Mouse (Mus musculus): Measurements from ENCODE around the gene Zfp12.

Zfp12 gene

DNA sequence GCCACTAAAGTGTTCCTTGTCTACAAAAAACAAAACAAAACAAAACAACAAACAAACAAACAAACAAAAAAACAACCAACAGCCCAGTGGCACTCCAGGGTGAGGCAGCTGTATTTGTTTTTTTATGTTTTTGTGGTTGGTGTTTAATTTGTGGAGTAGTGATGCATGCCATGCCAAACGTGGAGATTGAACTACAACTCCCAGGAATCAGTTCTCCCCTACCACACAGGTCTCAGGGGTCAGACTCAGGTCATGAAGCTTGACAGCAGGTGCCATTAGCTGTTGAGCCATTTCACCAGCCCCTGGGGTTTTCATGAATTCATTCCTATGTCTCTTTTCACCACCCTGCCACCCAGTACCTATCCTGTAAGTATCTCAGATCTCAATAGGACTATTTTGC, 30.4 kb downstream of the Zfp12 start:
- no peak for DNase-seq (ENCODE audit: extremely low spot score)

DNA sequence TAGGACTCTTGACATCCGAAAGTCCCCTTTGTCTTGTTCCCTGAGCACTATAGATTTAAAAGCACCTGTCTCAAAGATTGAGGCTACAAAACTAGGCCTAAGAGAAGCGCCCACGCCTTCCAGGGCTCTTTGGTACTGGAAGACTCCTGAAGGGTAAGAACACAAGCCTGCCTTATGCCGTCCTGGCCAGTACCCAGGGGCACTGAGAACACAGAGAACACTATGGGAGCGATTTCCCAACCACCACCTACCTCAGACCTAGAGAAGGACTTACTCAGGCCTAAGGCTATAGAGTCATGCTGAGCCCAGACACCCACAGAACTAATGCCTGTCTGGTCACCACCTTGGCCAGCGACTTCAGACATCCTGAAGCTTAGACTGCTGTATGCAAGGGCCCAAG, 31.8 kb downstream of the Zfp12 start:
- no peak for DNase-seq (ENCODE audit: extremely low spot score)

DNA sequence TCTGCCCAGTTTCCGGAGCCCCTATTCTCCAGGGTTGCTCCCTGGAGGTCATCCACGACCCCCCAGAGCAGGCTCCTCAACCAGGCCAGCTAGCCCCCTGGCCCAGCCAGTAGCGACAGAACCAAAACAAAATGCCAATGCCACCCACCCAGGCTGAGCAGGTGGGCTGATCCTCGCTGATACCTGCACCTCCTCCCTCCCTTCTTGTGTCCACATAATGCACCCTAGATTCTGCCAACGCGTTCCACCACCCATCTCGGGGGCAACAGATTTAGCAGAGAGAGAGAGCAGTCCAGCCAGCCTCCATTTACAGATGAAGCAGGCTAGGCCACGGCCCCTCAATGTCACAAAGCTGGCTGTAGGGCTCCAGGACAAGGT, 34.0 kb downstream of the Zfp12 start:
- no peak for DNase-seq (ENCODE audit: extremely low spot score)

- peak; percentile 65 for DNase-seq (ENCODE audit: extremely low spot score)
These were observed 34.6 kb downstream of the Zfp12 start, which contains the start of gene Zfp316 for GRCm38 (mm10) chr5:143269363-143270150. Gene Zfp316, minus strand, starts transcription at chr5:143270022.

DNA sequence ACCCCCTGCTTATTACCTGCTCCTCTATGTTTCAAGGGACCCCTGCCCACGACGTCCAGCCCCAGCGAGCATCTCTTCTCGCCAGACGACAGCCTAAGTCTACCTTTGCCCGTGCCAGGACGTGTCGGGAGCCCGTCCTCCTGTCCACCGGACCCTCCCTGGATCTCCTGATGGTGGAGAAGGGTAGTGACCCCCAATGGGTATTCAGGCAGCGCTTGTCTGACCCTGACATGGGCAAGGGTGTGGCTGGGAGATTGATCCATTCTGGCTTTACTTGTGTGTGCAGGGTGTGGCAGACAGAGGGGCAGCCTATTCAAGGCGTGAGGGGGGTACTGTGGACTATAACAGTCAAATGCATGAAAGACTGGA, 35.2 kb downstream of the Zfp12 start:
- no peak for DNase-seq (ENCODE audit: extremely low spot score)

GRCm38 (mm10) chr5:143271642-143272041, 36.7 kb downstream of the Zfp12 start:
- DNase-seq (ENCODE audit: extremely low spot score), result no peak

GRCm38 (mm10) chr5:143272108-143272507, 37.1 kb downstream of the Zfp12 start:
- DNase-seq (ENCODE audit: extremely low spot score), result no peak

DNA sequence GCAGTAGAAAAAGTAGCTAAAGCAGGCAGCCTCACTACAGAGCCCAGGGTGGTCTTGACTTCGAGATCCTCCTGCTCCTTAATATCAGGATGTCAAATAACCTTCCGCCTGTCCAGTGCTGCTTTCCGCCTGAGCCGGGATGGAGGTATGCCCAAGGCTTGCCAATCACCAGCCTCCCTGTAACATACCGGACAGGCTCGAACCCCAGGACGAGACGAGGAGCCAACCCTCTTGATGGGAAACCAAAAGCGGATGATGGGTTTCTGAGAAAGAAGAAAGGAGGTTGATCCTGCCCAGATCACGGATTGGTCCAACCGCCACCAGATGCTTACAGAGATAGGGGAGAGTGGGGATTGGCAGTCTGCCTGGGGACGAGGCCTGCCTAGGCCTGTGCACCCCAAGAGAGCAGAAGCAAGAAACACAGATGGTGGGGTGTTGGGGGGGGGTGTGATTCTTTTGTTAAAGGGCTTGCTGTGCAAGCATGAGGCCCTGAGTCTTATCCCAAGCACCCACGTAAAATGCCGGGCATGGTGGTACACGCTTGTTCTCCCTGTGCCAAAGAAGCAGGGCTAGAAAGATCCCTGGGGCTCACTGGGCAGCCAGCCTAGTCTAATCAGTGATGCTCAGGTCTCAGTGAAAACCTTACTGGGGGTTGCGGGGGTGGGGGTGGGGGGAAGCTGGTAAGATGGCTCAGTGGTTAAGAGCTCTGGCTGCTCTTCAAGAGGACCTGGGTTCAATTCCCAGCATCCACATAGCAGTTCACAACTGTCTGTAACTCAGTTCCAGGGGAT, 37.8 kb downstream of the Zfp12 start:
- no peak for DNase-seq (ENCODE audit: extremely low spot score)

GRCm38 (mm10) chr5:143275761-143276160, 40.8 kb downstream of the Zfp12 start:
- DNase-seq (ENCODE audit: extremely low spot score), result no peak

GRCm38 (mm10) chr5:143279247-143279646, 44.3 kb downstream of the Zfp12 start:
- no peak for DNase-seq (ENCODE audit: extremely low spot score)

DNA sequence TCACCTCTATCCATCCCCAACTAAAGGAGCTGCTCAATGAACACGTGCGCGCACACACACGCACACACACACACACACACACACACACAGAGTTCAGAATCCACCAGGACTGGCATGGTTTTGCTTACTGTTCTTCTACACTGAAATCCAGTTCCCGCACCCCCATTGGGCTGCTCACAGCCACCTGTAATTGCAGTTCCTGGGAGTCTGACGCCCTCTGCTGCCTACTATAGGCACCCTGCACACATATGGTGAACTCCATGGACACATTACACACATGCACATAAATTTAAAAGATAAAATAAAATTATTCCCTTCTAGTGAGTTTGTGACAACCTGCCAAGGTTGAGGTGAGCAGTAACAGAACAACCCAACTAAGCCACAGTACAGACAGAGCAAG, 49.8 kb downstream of the Zfp12 start:
- no peak for DNase-seq (ENCODE audit: extremely low spot score)

GRCm38 (mm10) chr5:143287774-143288328, 52.9 kb downstream of the Zfp12 start:
- peak; percentile 44 for DNase-seq (ENCODE audit: extremely low spot score)

GRCm38 (mm10) chr5:143288378-143288911, 53.5 kb downstream of the Zfp12 start:
- no peak for DNase-seq (ENCODE audit: extremely low spot score)

DNA sequence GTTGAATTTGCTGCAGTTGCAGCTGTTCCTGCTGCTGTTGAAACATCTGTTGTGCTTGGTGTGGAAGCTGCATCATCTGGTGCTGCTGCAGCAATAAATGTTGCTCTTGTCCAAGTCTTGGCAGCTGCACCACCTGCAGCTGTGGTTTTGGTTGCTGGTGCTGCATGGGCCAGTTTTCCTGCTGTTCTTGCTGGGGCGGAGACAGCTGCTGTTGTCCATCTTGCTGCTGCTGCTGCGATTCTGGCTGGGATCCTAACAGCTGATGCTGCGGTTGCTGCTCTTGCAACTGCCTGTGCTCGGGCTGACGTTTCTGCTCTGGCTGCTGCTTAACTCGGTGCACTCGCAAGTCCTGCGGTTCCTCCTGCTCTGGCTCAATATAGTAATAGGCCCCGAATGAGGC, 54.3 kb downstream of the Zfp12 start:
- DNase-seq (ENCODE audit: extremely low spot score), result no peak

DNA sequence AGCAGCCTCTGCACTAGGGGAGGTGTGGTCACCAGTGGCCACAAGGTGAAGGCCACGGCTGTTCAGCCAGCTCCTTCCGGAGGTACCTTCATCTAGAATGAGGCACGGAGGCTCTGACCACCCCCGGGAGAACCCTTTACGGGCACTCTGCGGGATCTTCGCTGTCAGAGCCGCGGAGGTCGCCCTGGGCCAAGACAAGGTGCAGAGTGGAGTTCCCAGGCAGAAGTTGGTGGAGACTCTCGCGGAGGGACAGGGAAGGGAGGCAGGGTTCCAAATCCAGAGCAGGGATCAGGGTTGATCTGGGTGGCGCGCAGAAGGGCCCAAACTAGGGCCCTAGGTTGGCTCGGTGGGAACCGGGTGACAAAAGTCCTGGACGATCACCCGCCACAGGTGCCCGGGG, 57.9 kb downstream of the Zfp12 start:
- no peak for DNase-seq (ENCODE audit: extremely low spot score)

GRCm38 (mm10) chr5:143293404-143293803, 58.4 kb downstream of the Zfp12 start, which contains the start of gene Zfp853:
Gene Zfp853, minus strand, starts transcription at chr5:143293623.
- DNase-seq (ENCODE audit: extremely low spot score), result no peak

DNA sequence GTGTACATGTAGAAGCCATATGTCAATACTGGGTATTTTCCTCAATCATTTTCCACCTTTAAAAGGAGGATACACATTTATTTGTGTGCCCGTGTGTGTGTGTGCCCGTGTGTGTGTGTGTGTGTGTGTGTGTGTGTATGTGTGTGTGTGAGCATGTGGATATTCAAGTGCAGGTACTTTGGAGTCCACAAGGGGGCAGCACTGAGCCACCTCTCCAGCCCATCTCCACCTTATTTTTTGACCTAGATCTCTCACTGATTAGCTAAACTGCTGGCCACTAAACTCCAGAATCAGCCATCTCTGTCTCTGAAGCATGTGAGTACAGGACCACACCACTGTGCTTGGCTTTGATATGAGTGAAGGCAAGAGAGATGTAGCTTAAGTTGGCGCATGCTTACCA, 59.9 kb downstream of the Zfp12 start:
- no peak for DNase-seq (ENCODE audit: extremely low spot score)

- no peak for DNase-seq (ENCODE audit: extremely low spot score)
These were observed 60.4 kb downstream of the Zfp12 start for GRCm38 (mm10) chr5:143295330-143295729.

DNA sequence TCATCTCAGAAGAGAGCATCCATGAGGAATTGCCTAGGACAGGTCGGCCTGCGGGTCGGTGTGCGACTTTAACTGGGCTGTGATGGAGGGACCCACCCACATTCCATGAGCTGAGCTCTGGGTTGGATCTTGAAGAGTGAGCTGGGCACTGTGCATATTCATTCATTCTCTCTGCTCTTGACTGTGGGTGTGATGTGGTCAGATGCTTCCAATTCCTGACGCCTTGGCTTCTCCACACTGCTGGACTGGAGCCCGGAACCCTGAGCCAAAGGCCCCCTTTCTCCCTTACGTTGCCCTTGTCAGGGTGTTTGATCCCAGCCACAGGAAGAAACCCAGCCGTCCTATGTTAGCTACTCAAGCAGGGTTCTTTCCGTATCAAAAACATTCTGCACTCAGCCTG, 63.0 kb downstream of the Zfp12 start:
- no peak for DNase-seq (ENCODE audit: extremely low spot score)

DNA sequence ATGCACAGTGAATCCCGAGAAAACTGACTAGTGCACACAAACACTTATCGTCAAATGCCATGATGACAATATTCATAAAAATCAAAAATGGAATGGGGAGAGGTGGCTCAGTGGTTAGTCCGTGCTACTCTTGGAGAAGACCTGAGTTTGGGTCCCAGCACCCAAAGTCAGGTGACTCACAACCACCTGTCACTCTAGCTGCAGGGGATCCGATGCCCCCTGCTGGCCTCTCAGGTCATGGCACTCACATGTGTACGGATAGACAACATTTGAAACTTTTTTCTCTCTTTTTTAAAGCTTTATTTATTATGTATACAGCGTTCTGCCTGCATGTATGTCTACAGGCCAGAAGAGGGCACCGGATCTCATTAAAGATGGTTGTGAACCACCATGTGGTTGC, 63.4 kb downstream of the Zfp12 start:
- no peak for DNase-seq (ENCODE audit: extremely low spot score)
